Mouse (Mus musculus) kidney, embryonic 15.5 days (tissue): ENCODE data around the gene Olfr1317. TPM values are rescaled to one million over a fixed set of nuclear protein-coding genes. Genes with fewer than 3 reads are reported as not detected.

Experiments
- ATAC-seq: fragments of 200-750 bp; cut with Nextera tagmentation; replicated peaks from 2 replicates; pipeline ENCODE4 v1.8.0; 2017; ENCODE audit warnings: moderate TSS enrichment; ENCODE audit not compliant: low FRiP score
- H3K27ac ChIP-seq: fragments of 300-500 bp; sonication (generic); 2 replicates; pipeline ENCODE4 v1.5.1; 2015; ENCODE audit warnings: mild to moderate bottlenecking, inconsistent platforms
- H3K27me3 ChIP-seq: fragments of 300-500 bp; sonication (generic); 2 replicates; pipeline ENCODE4 v1.6.1; 2015; ENCODE audit warnings: inconsistent platforms
- H3K36me3 ChIP-seq: fragments of 300-500 bp; sonication (generic); 2 replicates; pipeline ENCODE4 v1.6.1; 2015; ENCODE audit warnings: inconsistent platforms
- H3K4me1 ChIP-seq: fragments of 300-500 bp; sonication (generic); 2 replicates; pipeline ENCODE4 v1.6.1; 2015; ENCODE audit warnings: inconsistent platforms
- H3K4me2 ChIP-seq: fragments of 300-500 bp; sonication (generic); 2 replicates; pipeline ENCODE4 v1.6.1; 2015; ENCODE audit warnings: moderate library complexity, mild to moderate bottlenecking, inconsistent platforms
- H3K4me3 ChIP-seq: fragments of 300-500 bp; sonication (generic); replicated peaks from 2 replicates; pipeline ENCODE4 v1.5.1; 2015; ENCODE audit warnings: mild to moderate bottlenecking, inconsistent platforms
- H3K9ac ChIP-seq: fragments of 300-500 bp; sonication (generic); 2 replicates; pipeline ENCODE4 v1.6.1; 2015; ENCODE audit warnings: mild to moderate bottlenecking, inconsistent platforms
- H3K9me3 ChIP-seq: fragments of 300-500 bp; sonication (generic); replicated peaks from 2 replicates; pipeline ENCODE4 v1.6.1; 2016; ENCODE audit warnings: inconsistent platforms
- WGBS: fragments of 180-500 bp; shearing (Covaris S2); methylation state at CpG from one replicate; pipeline ENCODE4 v1.1.7; 2015; ENCODE audit warnings: mixed read lengths; 5-methylcytosine and 5-hydroxymethylcytosine counted together
- polyA plus RNA-seq: library from polyadenylated mRNA; unstranded; fragments of >200 nt; fragmentation: Nextera tagmentation; extraction: Ambion mirVana; gene quantifications from 2 replicates; pipeline ENCODE4 v1.2.1, GENCODE M21; 2015

The Olfr1317 gene
- polyA plus RNA-seq = not detected in 2 replicates

GRCm38 (mm10) chr2:112140029-112140428, at the start of gene Olfr1317:
Olfr1317 (plus strand) TSS chr2:112140329.
- H3K4me3 ChIP-seq = no peak within 1 kb of the TSS
- H3K36me3 ChIP-seq = no peaks in the 10 kb centered on the region
- no peaks in the 10 kb centered on the region for H3K27me3 ChIP-seq
- H3K4me1 ChIP-seq = no peaks in the 10 kb centered on the region
- WGBS = 79% methylated on average over 2 of the region's 2 CpGs
- no peak for ATAC-seq
- no peak within 1 kb of the TSS for H3K4me2 ChIP-seq
- no peak within 1 kb of the TSS for H3K9ac ChIP-seq
- H3K9me3 ChIP-seq = no peaks in the 10 kb centered on the region
- no peak within 1 kb of the TSS for H3K27ac ChIP-seq

DNA sequence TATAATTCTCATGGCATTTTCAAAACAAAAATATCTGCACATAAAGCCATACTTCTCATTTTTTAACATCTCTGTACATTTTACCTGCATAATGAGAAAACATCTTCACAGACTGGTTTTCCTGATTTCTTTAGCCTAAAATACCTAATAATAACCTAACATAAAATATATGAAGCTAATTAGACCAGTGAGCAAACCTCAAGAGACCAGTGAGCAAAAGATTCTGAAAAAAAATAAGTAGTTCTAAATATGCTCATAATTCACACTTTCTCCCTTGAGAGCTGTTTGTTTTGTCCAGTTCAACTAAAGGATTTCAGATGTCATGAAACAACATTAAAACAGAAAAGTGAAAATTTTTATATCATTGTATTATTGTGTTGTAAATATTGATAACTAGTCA, 43.4 kb upstream of the Olfr1317 start, which contains the start of gene Olfr1314:
Olfr1314 (minus strand) TSS at position 101 of the 400 bp plus-strand sequence.
- Histone ChIP-seq H3K36me3 (no peaks in the 10 kb centered on the region), H3K4me3 (no peak within 1 kb of the TSS), H3K9me3 (no peaks in the 10 kb centered on the region), H3K27ac (no peak within 1 kb of the TSS), H3K4me1 (no peaks in the 10 kb centered on the region), H3K9ac (no peak within 1 kb of the TSS), H3K4me2 (no peak within 1 kb of the TSS), H3K27me3 (no peaks in the 10 kb centered on the region)
- no peak for ATAC-seq

DNA sequence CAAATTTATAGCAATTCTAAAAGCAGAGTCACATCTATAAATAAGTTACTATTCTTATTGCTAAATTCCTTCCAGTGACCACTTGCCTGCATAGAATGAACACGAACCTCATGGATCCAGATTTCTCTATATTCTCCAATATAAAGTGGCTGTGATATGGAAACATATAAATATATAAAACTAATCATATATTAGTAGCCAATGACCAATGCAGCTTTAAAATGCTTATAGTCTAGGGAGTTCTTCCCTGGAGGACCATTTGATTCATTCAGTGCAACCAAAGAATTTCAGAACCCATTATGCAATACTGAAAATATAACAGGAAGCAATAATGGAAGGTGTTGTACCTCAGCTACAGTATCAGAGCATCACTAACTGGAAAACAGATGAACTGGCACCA, 24.8 kb upstream of the Olfr1317 start, which contains the start of gene Olfr1315-ps1:
Olfr1315-ps1 (minus strand) TSS at position 101 of the 400 bp plus-strand sequence.
- 82% methylated on average over 1 of the region's 1 CpGs for WGBS
- ATAC-seq = no peak
- no peaks in the 10 kb centered on the region for H3K36me3 ChIP-seq
- H3K4me1 ChIP-seq = no peaks in the 10 kb centered on the region
- H3K27ac ChIP-seq = no peak within 1 kb of the TSS
- H3K9ac ChIP-seq = no peak within 1 kb of the TSS
- H3K27me3 ChIP-seq = no peaks in the 10 kb centered on the region
- H3K9me3 ChIP-seq = no peaks in the 10 kb centered on the region
- no peak within 1 kb of the TSS for H3K4me2 ChIP-seq
- H3K4me3 ChIP-seq = no peak within 1 kb of the TSS

- Histone ChIP-seq H3K27ac (no peak within 1 kb of the TSS), H3K4me1 (no peaks in the 10 kb centered on the region), H3K4me2 (no peak within 1 kb of the TSS), H3K9ac (no peak within 1 kb of the TSS), H3K9me3 (no peaks in the 10 kb centered on the region), H3K27me3 (no peaks in the 10 kb centered on the region), H3K4me3 (no peak within 1 kb of the TSS), H3K36me3 (no peaks in the 10 kb centered on the region)
- ATAC-seq = no peak
- WGBS = 86% methylated on average over 2 of the region's 2 CpGs
Observed at GRCm38 (mm10) chr2:112134877-112135276, 5.3 kb upstream of the Olfr1317 start, which contains the start of gene Olfr1316. Olfr1316 (minus strand) TSS chr2:112134977.

GRCm38 (mm10) chr2:112153898-112154297, 13.8 kb downstream of the Olfr1317 start, which contains the start of gene Olfr1318:
Olfr1318 (plus strand) TSS chr2:112154198.
- no peaks in the 10 kb centered on the region for H3K4me1 ChIP-seq
- no peak within 1 kb of the TSS for H3K27ac ChIP-seq
- no peak for ATAC-seq
- H3K4me3 ChIP-seq = no peak within 1 kb of the TSS
- no peaks in the 10 kb centered on the region for H3K9me3 ChIP-seq
- H3K36me3 ChIP-seq = no peaks in the 10 kb centered on the region
- no peak within 1 kb of the TSS for H3K9ac ChIP-seq
- no peaks in the 10 kb centered on the region for H3K27me3 ChIP-seq
- no peak within 1 kb of the TSS for H3K4me2 ChIP-seq

Other genes with a start within 250 kb of the Olfr1317 start
- not detected in 2 replicates for gene Olfr1306, start 224.1 kb upstream of the Olfr1317 start, polyA plus RNA-seq
- not detected in 2 replicates for gene Olfr1307, start 190.9 kb upstream of the Olfr1317 start, polyA plus RNA-seq
- gene Olfr1308, start 175.4 kb upstream of the Olfr1317 start, polyA plus RNA-seq = not detected in 2 replicates
- not detected in 2 replicates for gene Olfr1309, start 150.0 kb upstream of the Olfr1317 start, polyA plus RNA-seq
- gene Olfr1310, start 127.6 kb upstream of the Olfr1317 start, polyA plus RNA-seq = not detected in 2 replicates
- gene Olfr1311, start 115.9 kb upstream of the Olfr1317 start, polyA plus RNA-seq = not detected in 2 replicates
- not detected in 2 replicates for gene Olfr1312, start 90.1 kb upstream of the Olfr1317 start, polyA plus RNA-seq
- not detected in 2 replicates for gene Olfr1313, start 62.5 kb upstream of the Olfr1317 start, polyA plus RNA-seq
- gene Olfr1314, start 43.5 kb upstream of the Olfr1317 start, polyA plus RNA-seq = not detected in 2 replicates
- gene Olfr1315-ps1, start 24.9 kb upstream of the Olfr1317 start, polyA plus RNA-seq = not detected in 2 replicates
- gene Olfr1316, start 5.4 kb upstream of the Olfr1317 start, polyA plus RNA-seq = not detected in 2 replicates
- not detected in 2 replicates for gene Olfr1318, start 13.9 kb downstream of the Olfr1317 start, polyA plus RNA-seq
- gene Lpcat4, start 99.1 kb downstream of the Olfr1317 start, polyA plus RNA-seq = 23.1 and 25.7 TPM in 2 replicates
- gene Nutm1, start 119.0 kb downstream of the Olfr1317 start, polyA plus RNA-seq = 0.08 TPM in 1 of 2 replicates, not detected in the other
- gene Nop10, start 121.6 kb downstream of the Olfr1317 start, polyA plus RNA-seq = 242 and 259 TPM in 2 replicates
- 9.5 and 10.7 TPM in 2 replicates for gene Slc12a6, start 125.5 kb downstream of the Olfr1317 start, polyA plus RNA-seq
- not detected in 2 replicates for gene Gm21985, start 126.0 kb downstream of the Olfr1317 start, polyA plus RNA-seq
- gene Emc4, start 227.7 kb downstream of the Olfr1317 start, polyA plus RNA-seq = 120 and 123 TPM in 2 replicates
- gene Katnbl1, start 238.9 kb downstream of the Olfr1317 start, polyA plus RNA-seq = 38.4 and 42.3 TPM in 2 replicates